Mouse (Mus musculus) midbrain, embryonic 11.5 days (tissue): ENCODE results near the gene Tmem43. TPM values are rescaled to one million over a fixed set of nuclear protein-coding genes. Genes with fewer than 3 reads are reported as not detected.

Experiments
- ATAC-seq: fragments of 200-750 bp; cut with Nextera tagmentation; 2 replicates; pipeline ENCODE4 v1.8.0; 2017; ENCODE audit warnings: moderate TSS enrichment, moderate library complexity; ENCODE audit not compliant: low FRiP score
- DNase-seq: peaks from one replicate; pipeline ENCODE4 v3.0.0; 2015; ENCODE audit warnings: low spot score; ENCODE audit errors: missing footprints
- H3K27ac ChIP-seq: fragments of 300-500 bp; sonication (generic); 2 replicates; pipeline ENCODE4 v1.5.1; 2014; ENCODE audit warnings: low read depth, low read length
- H3K27me3 ChIP-seq: fragments of 300-500 bp; sonication (generic); 2 replicates; pipeline ENCODE4 v1.6.1; 2014; ENCODE audit warnings: mild to moderate bottlenecking, low read length, moderate library complexity, mixed read lengths; ENCODE audit not compliant: control insufficient read depth, insufficient read depth
- H3K36me3 ChIP-seq: fragments of 300-500 bp; sonication (generic); 2 replicates; pipeline ENCODE4 v1.6.1; 2014; ENCODE audit warnings: mild to moderate bottlenecking, low read length, moderate library complexity, mixed read lengths; ENCODE audit not compliant: control insufficient read depth, insufficient read depth
- H3K4me1 ChIP-seq: fragments of 300-500 bp; sonication (generic); 2 replicates; pipeline ENCODE4 v1.6.1; 2014; ENCODE audit warnings: low read length; ENCODE audit not compliant: control insufficient read depth, insufficient read depth
- H3K4me2 ChIP-seq: fragments of 300-500 bp; sonication (generic); 2 replicates; pipeline ENCODE4 v1.6.1; 2014; ENCODE audit warnings: mild to moderate bottlenecking, moderate library complexity
- H3K4me3 ChIP-seq: fragments of 300-500 bp; sonication (generic); 2 replicates; pipeline ENCODE4 v1.5.1; 2014; ENCODE audit warnings: low read depth, low read length
- H3K9ac ChIP-seq: fragments of 300-500 bp; sonication (generic); 2 replicates; pipeline ENCODE4 v1.6.1; 2014; ENCODE audit warnings: low read length
- H3K9me3 ChIP-seq: fragments of 300-500 bp; sonication (generic); 2 replicates; pipeline ENCODE4 v1.6.1; 2016; ENCODE audit warnings: low read length; ENCODE audit not compliant: control insufficient read depth
- WGBS: fragments of 180-500 bp; shearing (Covaris S2); extraction: QIAGEN DNeasy Blood & Tissue Kit; methylation state at CpG from one replicate; pipeline ENCODE4 v1.1.7; 2014; 5-methylcytosine and 5-hydroxymethylcytosine counted together
- polyA plus RNA-seq: library from polyadenylated mRNA; unstranded; fragments of >200 nt; fragmentation: Nextera tagmentation; extraction: Ambion mirVana; gene quantifications from 2 replicates; pipeline ENCODE4 v1.2.1, GENCODE M21; 2014

The Tmem43 gene
- polyA plus RNA-seq, result 66.3 and 68.9 TPM in 2 replicates

- peaks cover 7% of the 10 kb centered on the region for H3K36me3 ChIP-seq
- H3K4me2 ChIP-seq, result peak within 1 kb of the TSS; percentile 75
- DNase-seq (peak; percentile 100), ATAC-seq (peak; percentile 98)
- H3K4me1 ChIP-seq, result peaks cover 16% of the 10 kb centered on the region
- no peaks in the 10 kb centered on the region for H3K9me3 ChIP-seq
- H3K27ac ChIP-seq, result no peak within 1 kb of the TSS
- H3K9ac ChIP-seq, result peak within 1 kb of the TSS; percentile 87
- H3K27me3 ChIP-seq, result no peaks in the 10 kb centered on the region
- H3K4me3 ChIP-seq, result peak within 1 kb of the TSS; percentile 66
- WGBS, result under 1% methylated on average over 70 of the region's 74 CpGs
These were observed at the start of gene Tmem43, which contains the start of gene Chchd4 for GRCm38 (mm10) chr6:91472868-91473804. Gene Tmem43 (plus strand): TSS chr6:91473703. Gene Chchd4 (minus strand): TSS chr6:91473546.

- no peaks in the 10 kb centered on the region for H3K36me3 ChIP-seq
- no peaks in the 10 kb centered on the region for H3K4me1 ChIP-seq
- no peak overlapping the region for H3K9ac ChIP-seq
- no peak for ATAC-seq
- no peaks in the 10 kb centered on the region for H3K9me3 ChIP-seq
- no peaks in the 10 kb centered on the region for H3K27me3 ChIP-seq
- no peak overlapping the region for H3K27ac ChIP-seq
- DNase-seq, result no peak
- no peak overlapping the region for H3K4me3 ChIP-seq
- WGBS, result 67% methylated on average over 4 of the region's 4 CpGs
- no peak overlapping the region for H3K4me2 ChIP-seq
These were observed 49.4 kb upstream of the Tmem43 start for GRCm38 (mm10) chr6:91424151-91424550.

- no peaks in the 10 kb centered on the region for H3K9me3 ChIP-seq
- no peaks in the 10 kb centered on the region for H3K36me3 ChIP-seq
- ATAC-seq (peak; percentile 96), DNase-seq (peak; percentile 100)
- no peaks in the 10 kb centered on the region for H3K27me3 ChIP-seq
- H3K9ac ChIP-seq, result peak overlapping the region; percentile 83
- 3% methylated on average over 30 of the region's 30 CpGs for WGBS
- peaks cover 4% of the 10 kb centered on the region for H3K4me1 ChIP-seq
- peak overlapping the region; percentile 93 for H3K4me2 ChIP-seq
- H3K4me3 ChIP-seq, result peak overlapping the region; percentile 66
- H3K27ac ChIP-seq, result peak overlapping the region; percentile 10; the same call in 1 of the 2 replicates
These were observed 32.9 kb upstream of the Tmem43 start for GRCm38 (mm10) chr6:91440474-91441144.

GRCm38 (mm10) chr6:91441145-91441662 lies 32.3 kb upstream of the Tmem43 start:
- DNase-seq (no peak), ATAC-seq (peak; percentile 67)
- Histone ChIP-seq H3K4me3 (peak overlapping the region; percentile 66), H3K36me3 (no peaks in the 10 kb centered on the region), H3K4me2 (peak overlapping the region; percentile 93), H3K27me3 (no peaks in the 10 kb centered on the region), H3K4me1 (peaks cover 4% of the 10 kb centered on the region), H3K9ac (peak overlapping the region; percentile 83), H3K9me3 (no peaks in the 10 kb centered on the region), H3K27ac (no peak overlapping the region; the same call in 1 of the 2 replicates)
- WGBS, result 8% methylated on average over 19 of the region's 19 CpGs

- ATAC-seq (no peak), DNase-seq (no peak)
- WGBS, result 82% methylated on average over 3 of the region's 3 CpGs
- H3K27me3 ChIP-seq, result no peaks in the 10 kb centered on the region
- H3K4me3 ChIP-seq, result no peak overlapping the region
- H3K9me3 ChIP-seq, result no peaks in the 10 kb centered on the region
- peaks cover 4% of the 10 kb centered on the region for H3K4me1 ChIP-seq
- H3K27ac ChIP-seq, result no peak overlapping the region
- H3K36me3 ChIP-seq, result no peaks in the 10 kb centered on the region
- H3K4me2 ChIP-seq, result no peak overlapping the region
- H3K9ac ChIP-seq, result no peak overlapping the region
These were observed 28.2 kb upstream of the Tmem43 start for GRCm38 (mm10) chr6:91445316-91445715.

GRCm38 (mm10) chr6:91449472-91450225 lies 23.9 kb upstream of the Tmem43 start:
- WGBS, result 69% methylated on average over 3 of the region's 3 CpGs
- H3K36me3 ChIP-seq, result no peaks in the 10 kb centered on the region
- H3K4me1 ChIP-seq, result no peaks in the 10 kb centered on the region
- DNase-seq (no peak), ATAC-seq (no peak)
- no peak overlapping the region for H3K27ac ChIP-seq
- no peak overlapping the region for H3K9ac ChIP-seq
- no peaks in the 10 kb centered on the region for H3K9me3 ChIP-seq
- no peaks in the 10 kb centered on the region for H3K27me3 ChIP-seq
- H3K4me3 ChIP-seq, result no peak overlapping the region
- H3K4me2 ChIP-seq, result no peak overlapping the region

- H3K4me1 ChIP-seq, result no peaks in the 10 kb centered on the region
- 48% methylated on average over 1 of the region's 1 CpGs for WGBS
- H3K9me3 ChIP-seq, result no peaks in the 10 kb centered on the region
- no peak overlapping the region for H3K9ac ChIP-seq
- H3K4me3 ChIP-seq, result no peak overlapping the region
- H3K4me2 ChIP-seq, result no peak overlapping the region
- H3K27me3 ChIP-seq, result no peaks in the 10 kb centered on the region
- DNase-seq, result no peak
- H3K27ac ChIP-seq, result no peak overlapping the region
- no peak for ATAC-seq
- no peaks in the 10 kb centered on the region for H3K36me3 ChIP-seq
These were observed 21.4 kb upstream of the Tmem43 start for GRCm38 (mm10) chr6:91452056-91452455.

GRCm38 (mm10) chr6:91454546-91454945 lies 19.0 kb upstream of the Tmem43 start:
- H3K4me3 ChIP-seq, result no peak overlapping the region
- H3K4me1 ChIP-seq, result no peaks in the 10 kb centered on the region
- DNase-seq (no peak), ATAC-seq (no peak)
- H3K9me3 ChIP-seq, result no peaks in the 10 kb centered on the region
- WGBS, result 74% methylated on average over 5 of the region's 5 CpGs
- no peak overlapping the region for H3K27ac ChIP-seq
- H3K36me3 ChIP-seq, result no peaks in the 10 kb centered on the region
- no peak overlapping the region for H3K4me2 ChIP-seq
- no peaks in the 10 kb centered on the region for H3K27me3 ChIP-seq
- no peak overlapping the region for H3K9ac ChIP-seq
